In the genomic region with DNA sequence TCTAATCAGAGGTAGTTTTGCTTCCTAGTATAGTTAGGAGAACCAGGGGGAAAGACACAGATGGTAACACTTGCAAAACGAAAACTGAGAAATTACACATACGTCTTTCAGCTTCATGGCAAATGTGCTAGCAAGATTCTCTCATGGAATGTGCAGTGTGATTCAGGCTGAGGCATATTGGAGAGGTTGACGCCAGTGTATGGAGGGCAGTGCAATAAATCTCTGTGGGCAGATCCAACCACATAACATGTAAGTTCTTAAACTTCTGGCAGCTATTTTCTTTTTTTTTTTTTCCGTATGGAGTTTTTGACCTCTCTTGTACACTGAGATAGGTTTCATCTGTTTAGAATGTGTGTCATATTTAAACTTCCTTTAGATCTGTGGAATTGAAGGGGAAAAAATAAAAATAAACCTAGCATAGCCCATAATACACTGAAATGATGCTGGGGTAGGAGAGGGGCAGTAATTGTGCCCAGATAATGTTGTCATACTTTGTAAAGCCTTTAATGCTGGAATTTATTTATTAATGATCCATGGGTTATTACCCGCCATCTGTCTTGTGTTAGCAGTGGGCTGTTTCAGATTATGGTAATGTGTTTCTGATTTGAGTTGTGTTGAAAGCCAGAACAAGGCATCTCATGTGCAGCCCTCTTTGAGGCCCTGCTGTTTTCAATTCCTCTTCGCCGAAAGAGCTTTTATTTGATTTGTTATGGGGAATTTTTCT, we compare ENCODE assay signal across 7 mouse cellular contexts.
DNase-seq lines count a peak whose midpoint lies in the region; ATAC-seq lines count a peak whose summit lies in the region.

No protein-coding gene starts in this region.

- no peak overlapping the region for H3K27ac ChIP-seq in hindbrain, embryonic 12.5 days
- H3K27ac ChIP-seq in limb, embryonic 15.5 days: no peak overlapping the region

- peak; percentile 2 for DNase-seq in urinary bladder, postnatal 14 days (ENCODE audit: low spot score)
- no peak for DNase-seq in urinary bladder, adult 2 months (ENCODE audit: low spot score)
- DNase-seq in cerebellum, adult 8-10 months: no peak
- no peak for DNase-seq in lung, adult 18-20 months

- 31% methylated on average over 7 of the region's 7 CpGs for WGBS in hindbrain, embryonic 12.5 days
- WGBS in limb, embryonic 15.5 days: 11% methylated on average over 7 of the region's 7 CpGs

- no peaks in the 10 kb centered on the region for H3K36me3 ChIP-seq in hindbrain, embryonic 12.5 days
- H3K36me3 ChIP-seq in limb, embryonic 15.5 days: no peaks in the 10 kb centered on the region

- no peak overlapping the region for H3K9ac ChIP-seq in hindbrain, embryonic 12.5 days
- H3K9ac ChIP-seq in limb, embryonic 15.5 days: no peak overlapping the region

- H3K4me3 ChIP-seq in hindbrain, embryonic 12.5 days: no peak overlapping the region
- no peak overlapping the region for H3K4me3 ChIP-seq in limb, embryonic 15.5 days

- peak; percentile 84 for ATAC-seq in hindbrain, embryonic 12.5 days (ENCODE audit: low FRiP score)
- ATAC-seq in limb, embryonic 15.5 days (ENCODE audit: insufficient number of reproducible peaks, low FRiP score, low TSS enrichment, low read depth): peak; percentile 88
- no peak for ATAC-seq in activated CD4-positive, CD25-positive, alpha-beta regulatory T cell, adult 4 months

- no peaks in the 10 kb centered on the region for H3K4me1 ChIP-seq in hindbrain, embryonic 12.5 days
- peaks cover 7% of the 10 kb centered on the region; the same call in 1 of the 2 replicates for H3K4me1 ChIP-seq in limb, embryonic 15.5 days

- H3K9me3 ChIP-seq in hindbrain, embryonic 12.5 days (replicated peaks): no peaks in the 10 kb centered on the region
- no peaks in the 10 kb centered on the region for H3K9me3 ChIP-seq in limb, embryonic 15.5 days

- H3K27me3 ChIP-seq in hindbrain, embryonic 12.5 days: no peaks in the 10 kb centered on the region
- H3K27me3 ChIP-seq in limb, embryonic 15.5 days: no peaks in the 10 kb centered on the region

- H3K4me2 ChIP-seq in hindbrain, embryonic 12.5 days (replicated peaks): no peak overlapping the region
- H3K4me2 ChIP-seq in limb, embryonic 15.5 days: no peak overlapping the region
